Mouse (Mus musculus): ENCODE data around the gene Lrrn2. TPM values are rescaled to one million over a fixed set of nuclear protein-coding genes. Genes with fewer than 3 reads are reported as not detected.
A peak's percentile ranks its signal among the peaks of the same experiment; 100 is the strongest.

Lrrn2 gene
- polyA plus RNA-seq, 1 experiment = 0.49 TPM

- Histone ChIP-seq H3K27me3 (ENCODE audit: control insufficient read depth, insufficient read depth, low read length) (no peaks in the 10 kb centered on the region), H3K27ac (ENCODE audit: control insufficient read depth, insufficient read depth, low read depth, low read length) (no peak overlapping the region), H3K4me1 (ENCODE audit: control insufficient read depth, insufficient read depth, low read length) (no peaks in the 10 kb centered on the region), H3K36me3 (ENCODE audit: control insufficient read depth, insufficient read depth, low read length) (no peaks in the 10 kb centered on the region), H3K4me3 (ENCODE audit: control insufficient read depth, low read depth, low read length) (no peak overlapping the region)
- TF ChIP-seq POLR2A (IDR thresholded peaks at IDR 0.05; ENCODE audit: control insufficient read depth, low read depth, low read length) (no peak), CTCF (IDR thresholded peaks at IDR 0.05; ENCODE audit: control insufficient read depth, insufficient read depth, insufficient replicate concordance, low read depth, low read length) (no peak)
Measured at GRCm38 (mm10) chr1:132864220-132864619, 15.9 kb upstream of the Lrrn2 start.

GRCm38 (mm10) chr1:132865585-132865984 lies 14.5 kb upstream of the Lrrn2 start:
- TF ChIP-seq POLR2A (IDR thresholded peaks at IDR 0.05; ENCODE audit: control insufficient read depth, low read depth, low read length) (no peak), CTCF (IDR thresholded peaks at IDR 0.05; ENCODE audit: control insufficient read depth, insufficient read depth, insufficient replicate concordance, low read depth, low read length) (no peak)
- no peak overlapping the region for H3K4me3 ChIP-seq (ENCODE audit: control insufficient read depth, low read depth, low read length)
- no peaks in the 10 kb centered on the region for H3K4me1 ChIP-seq (ENCODE audit: control insufficient read depth, insufficient read depth, low read length)
- H3K27me3 ChIP-seq (ENCODE audit: control insufficient read depth, insufficient read depth, low read length) = no peaks in the 10 kb centered on the region
- H3K36me3 ChIP-seq (ENCODE audit: control insufficient read depth, insufficient read depth, low read length) = no peaks in the 10 kb centered on the region
- no peak overlapping the region for H3K27ac ChIP-seq (ENCODE audit: control insufficient read depth, insufficient read depth, low read depth, low read length)

- no peaks in the 10 kb centered on the region for H3K36me3 ChIP-seq (ENCODE audit: control insufficient read depth, insufficient read depth, low read length)
- H3K4me1 ChIP-seq (ENCODE audit: control insufficient read depth, insufficient read depth, low read length) = no peaks in the 10 kb centered on the region
- no peak overlapping the region for H3K27ac ChIP-seq (ENCODE audit: control insufficient read depth, insufficient read depth, low read depth, low read length)
- H3K27me3 ChIP-seq (ENCODE audit: control insufficient read depth, insufficient read depth, low read length) = no peaks in the 10 kb centered on the region
- TF ChIP-seq CTCF (IDR thresholded peaks at IDR 0.05; ENCODE audit: control insufficient read depth, insufficient read depth, insufficient replicate concordance, low read depth, low read length) = no peak
- no peak for TF ChIP-seq POLR2A (IDR thresholded peaks at IDR 0.05; ENCODE audit: control insufficient read depth, low read depth, low read length)
- no peak overlapping the region for H3K4me3 ChIP-seq (ENCODE audit: control insufficient read depth, low read depth, low read length)
Measured at GRCm38 (mm10) chr1:132870327-132870726, 9.7 kb upstream of the Lrrn2 start.

GRCm38 (mm10) chr1:132878951-132879610 lies 992 bp upstream of the Lrrn2 start:
- H3K4me3 ChIP-seq (ENCODE audit: control insufficient read depth, low read depth, low read length) = no peak overlapping the region
- no peak for TF ChIP-seq POLR2A (IDR thresholded peaks at IDR 0.05; ENCODE audit: control insufficient read depth, low read depth, low read length)
- TF ChIP-seq CTCF (IDR thresholded peaks at IDR 0.05; ENCODE audit: control insufficient read depth, insufficient read depth, insufficient replicate concordance, low read depth, low read length) = no peak
- H3K36me3 ChIP-seq (ENCODE audit: control insufficient read depth, insufficient read depth, low read length) = no peaks in the 10 kb centered on the region
- no peak overlapping the region for H3K27ac ChIP-seq (ENCODE audit: control insufficient read depth, insufficient read depth, low read depth, low read length)
- H3K4me1 ChIP-seq (ENCODE audit: control insufficient read depth, insufficient read depth, low read length) = peaks cover 17% of the 10 kb centered on the region
- no peaks in the 10 kb centered on the region; the same call in 1 of the 2 replicates for H3K27me3 ChIP-seq (ENCODE audit: control insufficient read depth, insufficient read depth, low read length)

GRCm38 (mm10) chr1:132879801-132880160 lies 292 bp upstream of the Lrrn2 start:
- H3K27me3 ChIP-seq (ENCODE audit: control insufficient read depth, insufficient read depth, low read length) = no peaks in the 10 kb centered on the region; the same call in 1 of the 2 replicates
- peaks cover 17% of the 10 kb centered on the region for H3K4me1 ChIP-seq (ENCODE audit: control insufficient read depth, insufficient read depth, low read length)
- no peaks in the 10 kb centered on the region for H3K36me3 ChIP-seq (ENCODE audit: control insufficient read depth, insufficient read depth, low read length)
- no peak overlapping the region for H3K27ac ChIP-seq (ENCODE audit: control insufficient read depth, insufficient read depth, low read depth, low read length)
- TF ChIP-seq POLR2A (IDR thresholded peaks at IDR 0.05; ENCODE audit: control insufficient read depth, low read depth, low read length) = no peak
- TF ChIP-seq CTCF (IDR thresholded peaks at IDR 0.05; ENCODE audit: control insufficient read depth, insufficient read depth, insufficient replicate concordance, low read depth, low read length) = no peak
- H3K4me3 ChIP-seq (ENCODE audit: control insufficient read depth, low read depth, low read length) = no peak overlapping the region

- Histone ChIP-seq H3K27me3 (ENCODE audit: control insufficient read depth, insufficient read depth, low read length) (no peaks in the 10 kb centered on the region; the same call in 1 of the 2 replicates), H3K4me1 (ENCODE audit: control insufficient read depth, insufficient read depth, low read length) (peaks cover 17% of the 10 kb centered on the region), H3K27ac (ENCODE audit: control insufficient read depth, insufficient read depth, low read depth, low read length) (no peak overlapping the region), H3K4me3 (ENCODE audit: control insufficient read depth, low read depth, low read length) (peak overlapping the region; percentile 80), H3K36me3 (ENCODE audit: control insufficient read depth, insufficient read depth, low read length) (no peaks in the 10 kb centered on the region)
- no peak for TF ChIP-seq POLR2A (IDR thresholded peaks at IDR 0.05; ENCODE audit: control insufficient read depth, low read depth, low read length)
- no peak for TF ChIP-seq CTCF (IDR thresholded peaks at IDR 0.05; ENCODE audit: control insufficient read depth, insufficient read depth, insufficient replicate concordance, low read depth, low read length)
Measured at GRCm38 (mm10) chr1:132881041-132881761, 1.1 kb downstream of the Lrrn2 start.

GRCm38 (mm10) chr1:132881836-132882235 lies 1.8 kb downstream of the Lrrn2 start:
- Histone ChIP-seq H3K4me1 (ENCODE audit: control insufficient read depth, insufficient read depth, low read length) (peaks cover 17% of the 10 kb centered on the region), H3K36me3 (ENCODE audit: control insufficient read depth, insufficient read depth, low read length) (no peaks in the 10 kb centered on the region), H3K27ac (ENCODE audit: control insufficient read depth, insufficient read depth, low read depth, low read length) (no peak overlapping the region), H3K27me3 (ENCODE audit: control insufficient read depth, insufficient read depth, low read length) (no peaks in the 10 kb centered on the region; the same call in 1 of the 2 replicates), H3K4me3 (ENCODE audit: control insufficient read depth, low read depth, low read length) (no peak overlapping the region)
- TF ChIP-seq POLR2A (IDR thresholded peaks at IDR 0.05; ENCODE audit: control insufficient read depth, low read depth, low read length) (no peak), CTCF (IDR thresholded peaks at IDR 0.05; ENCODE audit: control insufficient read depth, insufficient read depth, insufficient replicate concordance, low read depth, low read length) (no peak)
